Mouse (Mus musculus): ENCODE data around the gene Actrt2. TPM values are rescaled to one million over a fixed set of nuclear protein-coding genes. Genes with fewer than 3 reads are reported as not detected.

The Actrt2 gene
- total and polyA plus RNA-seq, 2 experiments from 2014 or later = not detected

GRCm38 (mm10) chr4:154639591-154640442, 27.9 kb downstream of the Actrt2 start:
- 11% methylated on average over 13 of the region's 13 CpGs for WGBS
- ATAC-seq = no peak
- H3K9ac ChIP-seq (replicated peaks; ENCODE audit: low read length) = no peak overlapping the region
- no peak overlapping the region for H3K27ac ChIP-seq
- peaks cover 72% of the 10 kb centered on the region for H3K27me3 ChIP-seq (ENCODE audit: insufficient read depth, low read length)
- no peaks in the 10 kb centered on the region for H3K9me3 ChIP-seq (ENCODE audit: low read length)
- H3K4me2 ChIP-seq (ENCODE audit: low read depth, low read length) = no peak overlapping the region
- H3K4me3 ChIP-seq (ENCODE audit: low read length) = no peak overlapping the region
- DNase-seq (ENCODE audit: low spot score) = no peak
- 0 out of 2 replicates have a peak, but pooled peaks cover 7% of the 10 kb centered on the region for H3K4me1 ChIP-seq (ENCODE audit: insufficient read depth, low read length)
- H3K36me3 ChIP-seq (ENCODE audit: insufficient read depth, low read length) = no peaks in the 10 kb centered on the region
- no peak for TF ChIP-seq CTCF (IDR thresholded peaks at IDR 0.05; ENCODE audit: low read depth)

- WGBS = 8% methylated on average over 7 of the region's 7 CpGs
- peak; percentile 51 for TF ChIP-seq CTCF (IDR thresholded peaks at IDR 0.05; ENCODE audit: low read depth)
- DNase-seq (ENCODE audit: low spot score) = no peak
- Histone ChIP-seq H3K27me3 (ENCODE audit: insufficient read depth, low read length) (peaks cover 73% of the 10 kb centered on the region), H3K27ac (no peak overlapping the region), H3K4me3 (ENCODE audit: low read length) (no peak overlapping the region), H3K4me1 (ENCODE audit: insufficient read depth, low read length) (0 out of 2 replicates have a peak, but pooled peaks cover 8% of the 10 kb centered on the region), H3K9ac (replicated peaks; ENCODE audit: low read length) (no peak overlapping the region), H3K9me3 (ENCODE audit: low read length) (no peaks in the 10 kb centered on the region), H3K4me2 (ENCODE audit: low read depth, low read length) (no peak overlapping the region), H3K36me3 (ENCODE audit: insufficient read depth, low read length) (no peaks in the 10 kb centered on the region)
- no peak for ATAC-seq
These were observed 28.5 kb downstream of the Actrt2 start for GRCm38 (mm10) chr4:154639126-154639525.

- H3K36me3 ChIP-seq (ENCODE audit: insufficient read depth, low read length) = no peaks in the 10 kb centered on the region
- WGBS = 15% methylated on average over 15 of the region's 15 CpGs
- no peak for ATAC-seq
- DNase-seq (ENCODE audit: low spot score) = no peak
- peaks cover 73% of the 10 kb centered on the region for H3K27me3 ChIP-seq (ENCODE audit: insufficient read depth, low read length)
- H3K4me2 ChIP-seq (ENCODE audit: low read depth, low read length) = peak overlapping the region; percentile 61; the same call in 1 of the 2 replicates
- peak overlapping the region; percentile 51; the same call in 1 of the 2 replicates for H3K27ac ChIP-seq
- TF ChIP-seq CTCF (IDR thresholded peaks at IDR 0.05; ENCODE audit: low read depth) = no peak
- H3K4me3 ChIP-seq (ENCODE audit: low read length) = peak overlapping the region; percentile 34; the same call in 1 of the 2 replicates
- H3K9ac ChIP-seq (replicated peaks; ENCODE audit: low read length) = no peak overlapping the region
- no peaks in the 10 kb centered on the region for H3K9me3 ChIP-seq (ENCODE audit: low read length)
- H3K4me1 ChIP-seq (ENCODE audit: insufficient read depth, low read length) = 0 out of 2 replicates have a peak, but pooled peaks cover 8% of the 10 kb centered on the region
These were observed 29.3 kb downstream of the Actrt2 start for GRCm38 (mm10) chr4:154638320-154638886.

GRCm38 (mm10) chr4:154637468-154638319, 30.0 kb downstream of the Actrt2 start:
- ATAC-seq = no peak
- Histone ChIP-seq H3K4me3 (ENCODE audit: low read length) (peak overlapping the region; percentile 34), H3K9ac (replicated peaks; ENCODE audit: low read length) (peak overlapping the region; percentile 33), H3K4me2 (ENCODE audit: low read depth, low read length) (peak overlapping the region; percentile 61), H3K27me3 (ENCODE audit: insufficient read depth, low read length) (peaks cover 71% of the 10 kb centered on the region), H3K9me3 (ENCODE audit: low read length) (no peaks in the 10 kb centered on the region), H3K27ac (peak overlapping the region; percentile 51; the same call in 1 of the 2 replicates), H3K4me1 (ENCODE audit: insufficient read depth, low read length) (0 out of 2 replicates have a peak, but pooled peaks cover 8% of the 10 kb centered on the region), H3K36me3 (ENCODE audit: insufficient read depth, low read length) (no peaks in the 10 kb centered on the region)
- no peak for DNase-seq (ENCODE audit: low spot score)
- WGBS = 2% methylated on average over 51 of the region's 73 CpGs
- TF ChIP-seq CTCF (IDR thresholded peaks at IDR 0.05; ENCODE audit: low read depth) = no peak

- H3K9ac ChIP-seq (replicated peaks; ENCODE audit: low read length) = peak within 1 kb of the TSS; percentile 54
- peak within 1 kb of the TSS; percentile 51 for H3K27ac ChIP-seq
- H3K4me3 ChIP-seq (ENCODE audit: low read length) = peak within 1 kb of the TSS; percentile 34
- DNase-seq (ENCODE audit: low spot score) = peak; percentile 55
- peak; percentile 50 for ATAC-seq
- no peaks in the 10 kb centered on the region for H3K9me3 ChIP-seq (ENCODE audit: low read length)
- peak within 1 kb of the TSS; percentile 61 for H3K4me2 ChIP-seq (ENCODE audit: low read depth, low read length)
- no peaks in the 10 kb centered on the region for H3K36me3 ChIP-seq (ENCODE audit: insufficient read depth, low read length)
- TF ChIP-seq CTCF (IDR thresholded peaks at IDR 0.05; ENCODE audit: low read depth) = no peak
- 0 out of 2 replicates have a peak, but pooled peaks cover 8% of the 10 kb centered on the region for H3K4me1 ChIP-seq (ENCODE audit: insufficient read depth, low read length)
- H3K27me3 ChIP-seq (ENCODE audit: insufficient read depth, low read length) = peaks cover 66% of the 10 kb centered on the region
- WGBS = under 1% methylated on average over 47 of the region's 47 CpGs
These were observed 30.9 kb downstream of the Actrt2 start, which contains the start of gene Prdm16 for GRCm38 (mm10) chr4:154636721-154637311. Prdm16 (minus strand) TSS chr4:154636873.

- ATAC-seq = peak; percentile 77
- H3K27me3 ChIP-seq (ENCODE audit: insufficient read depth, low read length) = peaks cover 73% of the 10 kb centered on the region
- DNase-seq (ENCODE audit: low spot score) = peak; percentile 83
These were observed 31.6 kb downstream of the Actrt2 start for GRCm38 (mm10) chr4:154636053-154636433.

More at GRCm38 (mm10) chr4:154636053-154636433, 31.6 kb downstream of the Actrt2 start:
- peak overlapping the region; percentile 54 for H3K9ac ChIP-seq (replicated peaks; ENCODE audit: low read length)
- H3K9me3 ChIP-seq (ENCODE audit: low read length) = no peaks in the 10 kb centered on the region
- H3K4me1 ChIP-seq (ENCODE audit: insufficient read depth, low read length) = 0 out of 2 replicates have a peak, but pooled peaks cover 8% of the 10 kb centered on the region
- H3K4me3 ChIP-seq (ENCODE audit: low read length) = peak overlapping the region; percentile 34
- H3K36me3 ChIP-seq (ENCODE audit: insufficient read depth, low read length) = no peaks in the 10 kb centered on the region
- WGBS = 0% methylated on average over 7 of the region's 30 CpGs
- peak; percentile 39 for TF ChIP-seq CTCF (IDR thresholded peaks at IDR 0.05; ENCODE audit: low read depth)
- H3K4me2 ChIP-seq (ENCODE audit: low read depth, low read length) = peak overlapping the region; percentile 61
- H3K27ac ChIP-seq = peak overlapping the region; percentile 51
